Mouse (Mus musculus): Measurements from ENCODE around the gene Traf2.

Gene Traf2

GRCm38 (mm10) chr2:25546811-25547491 lies at the start of gene Traf2:
Traf2 (minus strand) TSS chr2:25546940.
- peak; percentile 98 for DNase-seq (ENCODE audit: low read depth)

DNA sequence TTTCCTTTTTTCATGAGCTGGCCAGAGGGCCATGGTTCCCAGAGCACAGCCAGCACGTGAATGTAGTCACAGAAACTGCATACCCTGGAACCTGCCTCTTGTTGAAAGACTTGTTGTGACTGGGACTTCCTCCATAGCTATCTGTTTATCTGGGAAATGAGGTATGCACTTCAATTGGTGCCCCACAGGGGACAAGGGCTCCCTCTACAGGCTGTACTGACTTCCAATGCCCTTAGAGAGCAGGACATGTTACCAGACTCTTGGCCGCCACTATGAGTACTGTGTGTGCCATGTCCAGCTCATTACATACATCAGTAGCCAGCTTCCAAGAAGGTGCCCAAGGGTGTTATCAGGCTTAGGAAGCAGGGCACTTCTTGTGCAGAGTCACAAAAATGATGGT lies 45.1 kb upstream of the Traf2 start:
- DNase-seq (ENCODE audit: low read depth) = peak; percentile 59

DNA sequence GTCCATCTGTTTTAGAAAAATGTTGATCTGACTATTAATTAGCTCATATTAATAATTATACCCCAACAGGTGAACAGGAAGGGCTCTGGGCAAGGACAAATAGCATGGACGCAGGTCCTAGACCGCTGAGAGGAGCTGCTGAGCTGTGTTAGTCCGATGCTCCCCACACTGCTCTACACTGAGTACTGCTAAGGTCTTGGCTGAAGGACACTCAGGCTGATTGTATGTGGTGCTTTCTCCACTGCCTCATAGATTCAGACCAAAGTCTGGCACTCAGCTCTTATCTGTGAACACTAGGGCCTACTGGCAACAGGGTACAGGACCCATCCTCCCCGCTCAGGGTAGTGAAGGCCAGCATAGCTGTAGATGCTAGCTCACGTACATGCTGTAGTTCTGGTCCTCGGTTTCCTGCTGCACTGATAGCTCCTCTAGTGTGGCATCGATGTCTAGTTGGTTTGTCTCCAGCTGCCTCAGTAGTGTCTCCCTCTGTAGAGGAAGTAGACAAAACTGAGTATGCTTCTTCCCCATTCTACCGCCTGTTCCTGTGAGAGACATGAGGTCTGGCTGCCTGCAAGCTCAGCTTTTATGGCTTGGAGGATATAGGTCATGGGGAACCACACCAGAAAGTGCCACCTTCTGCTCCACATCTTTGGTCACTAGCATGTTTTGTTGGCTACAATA lies 41.6 kb upstream of the Traf2 start:
- no peak for DNase-seq (ENCODE audit: low read depth)

DNA sequence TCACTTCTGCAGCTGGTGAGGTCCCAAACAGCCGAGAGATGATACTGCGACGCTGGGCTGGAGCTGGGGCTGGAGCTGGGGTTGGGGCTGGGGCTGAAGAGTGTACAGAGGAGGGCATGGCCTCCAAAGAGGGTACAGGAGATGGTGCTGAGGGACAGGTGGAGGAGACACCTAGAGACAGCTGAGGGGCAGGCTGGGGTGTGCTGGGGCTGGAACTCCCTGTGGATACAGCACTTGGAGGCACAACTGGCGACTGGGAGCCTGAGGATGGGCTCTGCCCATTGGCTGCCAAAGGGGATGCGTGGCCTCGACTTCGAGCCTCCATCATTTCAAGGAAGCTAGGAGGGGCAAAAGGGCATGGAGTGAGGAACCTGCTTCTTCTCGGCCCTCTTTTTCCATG lies 40.5 kb upstream of the Traf2 start:
- no peak for DNase-seq (ENCODE audit: low read depth)

DNA sequence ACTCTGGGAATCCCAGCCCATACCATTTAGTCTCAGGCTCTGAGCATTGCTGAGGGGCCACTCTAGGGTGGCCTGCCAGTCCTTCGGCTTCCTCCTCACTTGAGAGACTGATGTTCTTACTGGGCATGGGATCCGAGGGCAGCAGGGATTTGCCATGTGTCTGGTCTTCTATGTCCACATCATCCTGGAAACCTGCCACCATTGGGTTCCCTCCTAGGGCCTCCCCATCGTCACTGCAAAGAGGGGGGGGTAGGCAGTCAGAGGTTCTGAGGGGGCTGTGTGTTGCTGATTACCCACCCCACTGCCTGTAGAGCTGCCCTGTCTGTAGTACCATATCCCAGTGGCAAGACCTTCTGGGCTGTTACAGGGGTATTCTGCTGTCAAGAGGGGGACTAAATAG lies 38.9 kb upstream of the Traf2 start:
- no peak for DNase-seq (ENCODE audit: low read depth)

DNA sequence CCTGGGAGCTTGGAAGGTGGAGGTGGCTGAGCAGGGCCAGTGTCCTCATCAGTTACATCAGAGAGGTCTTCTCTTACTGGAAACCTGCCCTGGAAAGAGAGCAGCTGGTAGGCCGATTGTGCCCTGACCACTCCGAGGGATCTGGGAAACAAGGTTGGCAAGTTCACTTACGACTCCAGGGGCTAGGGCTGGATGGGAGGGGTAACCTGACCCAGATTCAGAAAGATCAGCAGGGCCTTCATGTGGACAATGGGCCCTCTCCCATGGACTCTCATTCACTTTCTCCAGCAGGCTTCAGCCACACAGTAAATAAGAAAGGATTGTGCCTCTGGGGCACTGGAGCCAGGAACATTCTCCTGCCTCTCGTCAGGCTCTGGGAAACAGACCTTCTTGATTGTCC lies 38.1 kb upstream of the Traf2 start:
- no peak for DNase-seq (ENCODE audit: low read depth)

GRCm38 (mm10) chr2:25584152-25584551 lies 37.4 kb upstream of the Traf2 start:
- DNase-seq (ENCODE audit: low read depth) = no peak

DNA sequence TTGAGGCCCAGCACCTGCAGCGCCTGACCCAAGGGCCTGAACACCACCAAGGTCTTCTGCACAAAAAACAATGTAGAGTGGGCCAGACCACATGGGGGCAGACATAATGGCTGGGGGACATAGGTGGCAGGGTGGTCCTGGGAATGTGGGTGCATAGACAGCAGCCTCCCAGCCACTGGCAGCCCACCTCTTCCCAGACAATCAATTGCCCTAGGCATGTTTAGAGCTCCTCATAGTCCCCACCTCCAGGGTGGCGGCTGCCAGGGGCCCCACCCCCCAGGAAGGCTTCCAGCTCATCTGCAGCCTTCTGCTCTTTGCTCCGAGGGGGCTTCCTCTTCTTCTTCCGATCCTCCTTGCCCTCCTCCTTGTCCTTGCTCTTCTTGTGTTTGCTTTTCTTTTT lies 36.8 kb upstream of the Traf2 start:
- DNase-seq (ENCODE audit: low read depth) = no peak

DNA sequence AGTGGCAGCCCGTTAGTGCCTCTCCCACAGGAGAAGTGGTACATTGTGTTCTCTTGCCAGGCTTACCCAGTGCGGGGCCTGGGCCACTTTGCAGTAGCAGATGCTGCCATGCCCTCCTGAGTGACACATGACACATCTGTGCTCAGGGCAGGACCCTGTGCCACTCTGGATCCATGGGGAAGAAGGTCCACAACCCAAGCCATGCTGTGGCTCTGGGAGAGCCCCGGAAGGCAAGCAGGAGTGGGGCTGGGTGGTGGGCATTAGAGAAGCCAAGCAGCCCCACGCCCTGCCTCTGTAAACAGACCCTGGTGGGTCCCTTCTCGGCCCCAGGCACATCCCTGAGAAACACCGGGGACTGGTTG lies 36.4 kb upstream of the Traf2 start:
- DNase-seq (ENCODE audit: low read depth) = no peak

DNA sequence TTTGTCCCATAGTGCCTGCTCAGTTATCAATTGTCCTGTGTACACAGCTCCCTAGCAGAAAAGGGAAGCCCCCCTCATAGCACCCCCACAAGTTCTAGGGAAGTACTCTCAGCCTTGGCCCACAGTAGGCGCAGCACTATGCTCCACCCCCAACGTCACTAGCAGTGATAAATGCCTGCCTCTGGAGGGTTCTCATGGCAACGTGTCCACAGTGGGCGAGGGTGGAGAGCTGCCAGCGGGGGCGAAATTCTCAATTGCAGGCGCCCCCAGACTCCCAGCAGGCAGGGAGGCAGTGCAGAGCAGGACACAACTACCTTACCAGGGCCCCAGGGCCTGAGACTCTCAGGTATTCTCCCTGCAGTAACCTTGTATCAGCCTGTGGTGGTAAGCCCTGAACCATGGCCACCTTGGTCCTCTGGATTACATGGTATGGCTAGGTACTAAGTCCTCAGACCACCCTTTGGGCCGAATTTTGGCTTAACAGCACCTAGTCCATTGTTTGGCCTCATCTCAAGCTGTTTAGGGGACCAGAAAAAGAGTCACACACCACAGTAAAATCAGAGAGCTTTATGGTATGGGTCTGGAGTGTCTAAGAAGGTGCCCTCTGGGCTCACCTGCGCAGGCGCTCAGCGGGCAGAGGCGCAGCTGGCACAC lies 35.9 kb upstream of the Traf2 start:
- DNase-seq (ENCODE audit: low read depth) = peak; percentile 28

DNA sequence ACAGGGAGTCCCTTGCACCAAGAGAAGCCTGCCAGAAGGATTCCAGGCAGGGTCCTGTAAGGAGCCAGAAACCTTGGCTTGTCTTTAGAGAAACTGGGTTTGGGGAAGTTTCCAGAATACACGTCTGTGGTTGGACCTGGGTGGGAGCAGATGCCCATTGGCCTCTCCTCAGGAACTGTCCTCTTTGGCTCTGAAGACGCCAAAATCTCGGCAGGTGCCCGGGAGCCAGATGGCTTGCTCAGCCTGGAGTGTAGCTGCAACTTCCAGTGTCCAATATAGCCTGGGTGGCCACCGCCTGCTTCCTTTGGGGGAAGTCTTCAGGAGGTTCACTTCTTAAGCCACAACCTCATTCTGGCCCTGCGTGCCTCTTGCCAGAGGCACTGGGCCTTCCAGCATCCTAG lies 35.2 kb upstream of the Traf2 start:
- DNase-seq (ENCODE audit: low read depth) = no peak

DNA sequence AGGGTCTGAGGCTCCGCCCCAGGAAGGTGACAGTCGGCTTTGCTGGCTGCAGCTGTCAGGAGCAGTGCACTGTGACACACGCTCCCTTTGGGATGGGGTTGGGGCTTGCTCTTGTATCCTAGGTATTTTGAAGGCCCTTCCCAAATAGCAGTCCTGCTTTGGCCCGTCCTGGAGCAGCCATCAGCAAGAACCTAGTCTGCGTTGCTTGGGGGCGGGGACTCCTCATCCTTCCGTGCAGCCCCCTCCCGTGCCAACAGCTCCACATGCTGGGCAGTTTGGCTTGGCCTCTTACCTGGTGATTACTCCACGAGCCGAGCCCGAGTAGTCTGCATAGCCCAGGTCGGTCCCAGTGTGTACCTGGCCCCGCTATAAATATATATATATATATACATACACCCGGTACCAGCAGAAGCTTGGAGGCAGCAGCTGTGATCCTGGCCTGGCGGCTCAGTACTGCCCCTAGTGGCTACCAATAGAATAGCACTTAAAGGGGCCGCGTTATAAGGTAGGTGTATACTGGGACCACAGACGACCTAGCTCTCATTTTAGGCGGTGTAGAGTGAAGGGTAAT lies 34.6 kb upstream of the Traf2 start, which contains the start of gene Ajm1:
Ajm1 (minus strand) TSS at position 464 of the 571 bp plus-strand sequence.
- peak; percentile 88 for DNase-seq (ENCODE audit: low read depth)

DNA sequence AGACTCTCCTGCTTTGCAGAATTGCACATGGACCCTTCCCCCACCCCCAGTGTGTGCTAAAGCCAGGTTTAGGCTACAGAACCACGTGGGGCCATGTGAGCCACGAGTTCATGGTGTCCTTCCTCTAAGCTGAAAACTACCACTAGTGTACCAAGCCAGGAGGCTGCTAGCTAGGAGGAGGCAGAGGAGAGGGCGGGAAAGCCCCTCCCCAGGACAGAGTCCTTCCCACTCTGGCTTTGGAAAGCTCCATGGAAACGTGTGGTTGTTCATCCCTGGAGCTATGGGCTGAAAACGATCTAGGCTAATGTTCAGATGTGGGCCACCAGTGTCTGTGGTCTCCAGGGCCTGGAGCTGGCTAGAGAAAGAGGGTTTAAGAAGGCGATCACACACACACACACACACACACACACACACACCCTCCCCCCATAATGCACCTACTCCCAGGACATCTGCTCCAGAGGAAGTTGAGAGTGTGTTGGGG lies 33.9 kb upstream of the Traf2 start:
- no peak for DNase-seq (ENCODE audit: low read depth)

DNA sequence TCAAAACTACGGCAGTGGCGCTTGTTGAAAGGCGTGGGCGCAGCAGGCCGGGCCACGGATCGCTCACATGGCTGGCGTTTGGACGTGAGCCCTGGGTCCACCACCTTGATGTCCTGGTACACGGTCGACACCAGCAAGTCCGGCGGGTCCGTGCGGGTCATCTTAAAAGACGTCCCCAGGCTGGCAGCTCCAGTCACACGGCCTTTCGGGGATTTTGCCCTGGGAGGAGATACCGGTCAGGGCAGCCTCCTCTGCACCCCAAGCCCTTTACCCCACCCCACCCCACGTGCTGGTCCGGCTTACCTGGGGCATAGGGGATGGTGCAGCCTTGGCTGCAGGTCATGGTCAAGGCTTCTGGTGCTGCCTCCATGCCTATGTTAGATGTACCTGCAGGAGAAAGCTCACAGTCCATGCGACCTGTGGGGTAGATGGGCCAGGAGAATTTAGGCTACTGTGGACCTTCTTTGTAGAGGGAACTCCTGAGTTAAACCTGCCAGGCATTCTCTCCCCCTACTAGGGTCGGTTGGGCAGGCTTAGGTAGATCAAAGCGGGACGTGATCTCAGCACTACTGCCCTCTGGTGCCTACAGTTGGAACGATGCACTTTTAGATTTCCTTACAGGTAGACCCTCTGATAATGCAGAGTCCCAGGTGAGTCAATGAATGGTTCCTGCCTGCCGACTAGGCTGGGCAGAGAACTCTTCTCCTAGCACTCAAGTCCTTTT lies 33.2 kb upstream of the Traf2 start:
- peak; percentile 88 for DNase-seq (ENCODE audit: low read depth)

DNA sequence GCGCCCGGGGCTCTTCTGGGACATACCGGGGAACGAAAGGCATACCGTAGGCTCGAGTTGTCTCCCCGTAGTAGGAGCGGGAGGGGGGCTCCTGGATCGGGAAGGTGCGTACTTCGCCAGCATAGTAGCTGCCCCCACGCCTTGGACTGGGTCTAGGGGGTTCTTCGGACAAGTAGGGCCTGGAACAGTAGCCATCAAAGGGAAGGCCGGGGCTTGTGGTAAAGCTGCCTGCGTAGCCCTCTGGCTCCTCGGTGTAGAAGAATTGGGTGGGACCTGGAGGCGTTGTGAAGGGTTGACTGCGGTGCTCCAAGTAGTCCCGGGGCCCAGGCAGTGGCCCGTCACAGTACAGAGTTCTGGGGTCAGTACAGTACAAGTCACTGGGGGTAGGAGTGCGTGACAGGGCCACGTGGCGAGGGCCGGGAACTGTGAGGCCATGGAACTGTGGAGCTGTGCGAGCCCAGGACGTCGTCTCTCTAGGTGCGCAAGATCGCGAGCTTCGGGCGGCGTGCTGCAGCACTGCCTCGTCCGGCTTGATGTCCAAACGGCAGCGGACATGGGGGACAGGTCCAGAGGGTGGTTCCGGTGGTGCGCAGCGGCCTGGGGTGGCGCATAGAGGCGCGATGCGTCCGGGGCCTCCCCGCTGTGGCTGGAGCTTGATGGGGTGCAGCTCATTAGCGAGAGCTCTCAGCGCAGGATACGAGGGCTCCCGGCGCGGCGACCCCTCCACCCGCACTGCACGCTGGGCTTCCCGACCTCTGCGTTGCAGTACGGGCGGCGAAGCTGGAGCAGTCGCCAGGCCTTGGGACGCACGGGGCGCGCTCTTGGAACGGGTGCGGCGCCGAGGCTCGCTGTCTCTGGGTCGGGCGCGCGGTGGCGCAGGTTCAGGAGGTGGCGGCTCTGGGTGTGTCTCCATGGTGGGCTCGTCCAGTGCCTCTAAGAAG lies 32.3 kb upstream of the Traf2 start:
- DNase-seq (ENCODE audit: low read depth) = peak; percentile 50

- no peak for DNase-seq (ENCODE audit: low read depth)
These were observed 31.4 kb upstream of the Traf2 start for GRCm38 (mm10) chr2:25577951-25578795.

DNA sequence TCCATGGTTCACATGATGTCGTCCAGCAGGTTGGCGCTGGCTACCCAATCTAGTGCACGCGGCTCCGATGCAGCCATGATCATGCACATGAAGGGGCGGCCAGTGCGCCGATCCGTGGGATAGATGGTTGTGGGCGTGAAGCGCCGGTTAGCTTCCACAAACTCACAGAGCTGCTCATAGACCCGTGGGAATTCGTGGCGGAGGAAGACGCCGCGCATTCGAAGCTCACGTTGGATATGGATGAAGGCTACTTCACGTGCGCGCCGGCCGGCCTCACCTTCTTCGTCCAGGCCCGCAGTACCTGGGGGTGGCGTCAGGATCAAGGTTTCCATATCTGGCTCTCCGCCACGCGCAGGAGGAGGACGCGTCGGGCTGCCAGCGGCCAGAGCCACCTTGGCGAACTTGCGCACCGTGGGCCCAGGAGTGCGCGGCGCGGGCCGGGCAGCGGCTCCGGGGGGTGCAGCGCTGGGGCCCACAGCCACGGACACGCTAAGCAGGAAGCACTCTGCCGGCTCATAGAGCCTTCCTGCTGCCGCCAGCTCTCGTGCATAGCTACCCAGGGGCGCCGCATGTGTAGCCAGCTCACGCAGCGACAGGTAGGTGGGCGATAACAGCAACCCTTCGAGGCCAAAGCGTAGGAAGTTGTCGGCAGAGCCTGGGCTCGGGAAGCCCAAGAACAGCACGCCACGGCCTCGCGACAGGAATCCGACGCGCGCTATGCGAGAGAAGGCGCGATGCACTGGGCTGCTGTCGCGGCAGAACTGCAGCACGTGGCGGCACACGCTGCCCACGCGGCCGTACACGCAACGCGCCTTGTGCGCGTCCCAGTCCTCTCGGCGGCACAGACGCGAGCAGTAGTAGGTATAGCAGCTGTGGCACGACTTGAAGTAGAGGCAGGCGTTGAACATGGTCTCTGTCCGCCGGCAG lies 30.5 kb upstream of the Traf2 start:
- peak; percentile 66 for DNase-seq (ENCODE audit: low read depth)

- peak; percentile 27 for DNase-seq (ENCODE audit: low read depth)
These were observed 29.5 kb upstream of the Traf2 start for GRCm38 (mm10) chr2:25576028-25576850.
